Mouse (Mus musculus) embryonic facial prominence, embryonic 11.5 days (tissue): ENCODE measurements around the gene Cryab. TPM values are rescaled to one million over a fixed set of nuclear protein-coding genes. Genes with fewer than 3 reads are reported as not detected.

Experiments
- ATAC-seq: fragments of 200-750 bp; cut with Nextera tagmentation; replicated peaks from 2 replicates; pipeline ENCODE4 v1.8.0; 2017; ENCODE audit warnings: low read depth; ENCODE audit not compliant: insufficient number of reproducible peaks, low FRiP score, low TSS enrichment
- DNase-seq: peaks from one replicate; pipeline ENCODE4 v3.0.0-alpha.2; 2015; ENCODE audit warnings: low spot score
- H3K27ac ChIP-seq: fragments of 300-500 bp; sonication (generic); replicated peaks from 2 replicates; pipeline ENCODE4 v1.5.1; 2014; ENCODE audit warnings: mild to moderate bottlenecking, low read depth, low read length, control low read depth
- H3K27me3 ChIP-seq: fragments of 300-500 bp; sonication (generic); 2 replicates; pipeline ENCODE4 v1.6.1; 2014; ENCODE audit warnings: mild to moderate bottlenecking, low read length, moderate library complexity, mixed read lengths; ENCODE audit not compliant: control insufficient read depth, insufficient read depth
- H3K36me3 ChIP-seq: fragments of 300-500 bp; sonication (generic); replicated peaks from 2 replicates; pipeline ENCODE4 v1.6.1; 2014; ENCODE audit warnings: low read depth, mild to moderate bottlenecking, low read length, moderate library complexity, mixed read lengths; ENCODE audit not compliant: control insufficient read depth, insufficient read depth
- H3K4me1 ChIP-seq: fragments of 300-500 bp; sonication (generic); 2 replicates; pipeline ENCODE4 v1.6.1; 2014; ENCODE audit warnings: low read length, mixed read lengths; ENCODE audit not compliant: control insufficient read depth, insufficient read depth
- H3K4me2 ChIP-seq: fragments of 300-500 bp; sonication (generic); 2 replicates; pipeline ENCODE4 v1.6.1; 2014; ENCODE audit warnings: low read depth, mild to moderate bottlenecking, control low read depth, low read length, moderate library complexity
- H3K4me3 ChIP-seq: fragments of 300-500 bp; sonication (generic); 2 replicates; pipeline ENCODE4 v1.5.1; 2014; ENCODE audit warnings: low read depth, low read length, control low read depth
- H3K9ac ChIP-seq: fragments of 300-500 bp; sonication (generic); replicated peaks from 2 replicates; pipeline ENCODE4 v1.6.1; 2014; ENCODE audit warnings: mild to moderate bottlenecking, control low read depth, low read length
- H3K9me3 ChIP-seq: fragments of 300-500 bp; sonication (generic); replicated peaks from 2 replicates; pipeline ENCODE4 v1.6.1; 2016; ENCODE audit warnings: mild to moderate bottlenecking, low read length, inconsistent platforms, mixed read lengths; ENCODE audit not compliant: control insufficient read depth
- WGBS: fragments of 180-500 bp; shearing (Covaris S2); extraction: QIAGEN DNeasy Blood & Tissue Kit; methylation state at CpG from one replicate; pipeline ENCODE4 v1.1.7; 2014; 5-methylcytosine and 5-hydroxymethylcytosine counted together
- polyA plus RNA-seq: library from polyadenylated mRNA; unstranded; fragments of >200 nt; fragmentation: Nextera tagmentation; extraction: Ambion mirVana; gene quantifications from 2 replicates; pipeline ENCODE4 v1.2.1, GENCODE M21; 2014

The Cryab gene
- polyA plus RNA-seq, 1 experiment from 2014 or later = 17.4 TPM

GRCm38 (mm10) chr9:50723406-50723805 is 27.7 kb upstream of the Cryab start:
- H3K4me1 ChIP-seq = no peaks in the 10 kb centered on the region
- DNase-seq (no peak), ATAC-seq (no peak)
- H3K4me3 ChIP-seq = no peak overlapping the region
- no peaks in the 10 kb centered on the region for H3K9me3 ChIP-seq
- no peak overlapping the region for H3K9ac ChIP-seq
- no peaks in the 10 kb centered on the region for H3K36me3 ChIP-seq
- no peak overlapping the region for H3K27ac ChIP-seq
- H3K27me3 ChIP-seq = no peaks in the 10 kb centered on the region
- H3K4me2 ChIP-seq = no peak overlapping the region
- 78% methylated on average over 7 of the region's 7 CpGs for WGBS

- Histone ChIP-seq H3K9me3 (no peaks in the 10 kb centered on the region), H3K4me3 (no peak overlapping the region), H3K4me2 (no peak overlapping the region), H3K27me3 (no peaks in the 10 kb centered on the region), H3K36me3 (no peaks in the 10 kb centered on the region), H3K9ac (no peak overlapping the region), H3K27ac (no peak overlapping the region), H3K4me1 (no peaks in the 10 kb centered on the region)
- DNase-seq = no peak
- 83% methylated on average over 2 of the region's 2 CpGs for WGBS
- ATAC-seq = no peak
Measured at GRCm38 (mm10) chr9:50724147-50724546, 27.0 kb upstream of the Cryab start.

GRCm38 (mm10) chr9:50724661-50725330 is 26.3 kb upstream of the Cryab start:
- H3K9ac ChIP-seq = no peak overlapping the region
- no peak overlapping the region for H3K27ac ChIP-seq
- DNase-seq (peak; percentile 31), ATAC-seq (no peak)
- H3K4me1 ChIP-seq = no peaks in the 10 kb centered on the region
- H3K27me3 ChIP-seq = no peaks in the 10 kb centered on the region
- WGBS = 38% methylated on average over 3 of the region's 3 CpGs
- no peak overlapping the region for H3K4me2 ChIP-seq
- H3K4me3 ChIP-seq = no peak overlapping the region
- no peaks in the 10 kb centered on the region for H3K36me3 ChIP-seq
- no peaks in the 10 kb centered on the region for H3K9me3 ChIP-seq

- DNase-seq (peak; percentile 72), ATAC-seq (no peak)
- WGBS = 18% methylated on average over 8 of the region's 8 CpGs
- H3K9me3 ChIP-seq = no peaks in the 10 kb centered on the region
- H3K4me1 ChIP-seq = no peaks in the 10 kb centered on the region
- peak overlapping the region; percentile 33; the same call in 1 of the 2 replicates for H3K9ac ChIP-seq
- peak overlapping the region; percentile 23 for H3K4me3 ChIP-seq
- H3K27ac ChIP-seq = peak overlapping the region; percentile 82
- no peaks in the 10 kb centered on the region for H3K36me3 ChIP-seq
- no peaks in the 10 kb centered on the region for H3K27me3 ChIP-seq
- peak overlapping the region; percentile 78 for H3K4me2 ChIP-seq
Measured at GRCm38 (mm10) chr9:50725921-50726590, 25.1 kb upstream of the Cryab start.

- H3K36me3 ChIP-seq = no peaks in the 10 kb centered on the region
- H3K27me3 ChIP-seq = no peaks in the 10 kb centered on the region
- 2% methylated on average over 30 of the region's 30 CpGs for WGBS
- H3K4me1 ChIP-seq = no peaks in the 10 kb centered on the region
- peak overlapping the region; percentile 29 for H3K27ac ChIP-seq
- H3K9me3 ChIP-seq = no peaks in the 10 kb centered on the region
- H3K9ac ChIP-seq = peak overlapping the region; percentile 62
- peak; percentile 67 for DNase-seq
- peak overlapping the region; percentile 64 for H3K4me3 ChIP-seq
- H3K4me2 ChIP-seq = peak overlapping the region; percentile 78
- ATAC-seq = peak; percentile 37
Measured at GRCm38 (mm10) chr9:50727171-50727924, 23.8 kb upstream of the Cryab start.

GRCm38 (mm10) chr9:50727925-50728651 is 23.0 kb upstream of the Cryab start:
- Histone ChIP-seq H3K9me3 (no peaks in the 10 kb centered on the region), H3K4me3 (peak overlapping the region; percentile 64), H3K4me1 (no peaks in the 10 kb centered on the region), H3K27me3 (no peaks in the 10 kb centered on the region), H3K4me2 (peak overlapping the region; percentile 78), H3K9ac (peak overlapping the region; percentile 62), H3K27ac (peak overlapping the region; percentile 41; the same call in 1 of the 2 replicates), H3K36me3 (no peaks in the 10 kb centered on the region)
- WGBS = under 1% methylated on average over 45 of the region's 45 CpGs
- ATAC-seq (peak; percentile 87), DNase-seq (peak; percentile 91)

- H3K36me3 ChIP-seq = no peaks in the 10 kb centered on the region
- no peak overlapping the region for H3K4me2 ChIP-seq
- DNase-seq = no peak
- no peaks in the 10 kb centered on the region for H3K4me1 ChIP-seq
- no peak for ATAC-seq
- H3K9ac ChIP-seq = no peak overlapping the region
- H3K27me3 ChIP-seq = no peaks in the 10 kb centered on the region
- H3K4me3 ChIP-seq = no peak overlapping the region
- WGBS = 39% methylated on average over 4 of the region's 4 CpGs
- H3K27ac ChIP-seq = no peak overlapping the region
- no peaks in the 10 kb centered on the region for H3K9me3 ChIP-seq
Measured at GRCm38 (mm10) chr9:50729600-50729999, 21.5 kb upstream of the Cryab start.
